Mouse (Mus musculus): Measurements from ENCODE around the gene Exph5. TPM values are rescaled to one million over a fixed set of nuclear protein-coding genes. Genes with fewer than 3 reads are reported as not detected.

The Exph5 gene
- polyA plus RNA-seq, 1 experiment, result 2.6 TPM

GRCm38 (mm10) chr9:53397685-53398387 is 96.4 kb downstream of the Exph5 start:
- H3K4me3 ChIP-seq (ENCODE audit: low read depth, low read length), result no peak overlapping the region
- TF ChIP-seq CTCF (IDR thresholded peaks at IDR 0.05; ENCODE audit: extremely low read depth, insufficient read length, insufficient replicate concordance, low read depth, low read length) (no peak), POLR2A (IDR thresholded peaks at IDR 0.05; ENCODE audit: low read depth, low read length) (no peak)
- H3K27me3 ChIP-seq (ENCODE audit: control insufficient read depth, insufficient read depth, low read length), result no peaks in the 10 kb centered on the region
- WGBS, result 69% methylated on average over 13 of the region's 13 CpGs
- peaks cover 5% of the 10 kb centered on the region; the same call in 1 of the 2 replicates for H3K4me1 ChIP-seq (ENCODE audit: control insufficient read depth, insufficient read depth, insufficient read length, low read length)
- H3K36me3 ChIP-seq (ENCODE audit: control insufficient read depth, insufficient read depth, low read length), result peaks cover 14% of the 10 kb centered on the region
- H3K27ac ChIP-seq (ENCODE audit: insufficient read depth, low read depth, low read length), result no peak overlapping the region

- Histone ChIP-seq H3K27me3 (ENCODE audit: control insufficient read depth, insufficient read depth, low read length) (no peaks in the 10 kb centered on the region), H3K4me3 (ENCODE audit: low read depth, low read length) (no peak overlapping the region), H3K36me3 (ENCODE audit: control insufficient read depth, insufficient read depth, low read length) (peaks cover 13% of the 10 kb centered on the region), H3K27ac (ENCODE audit: insufficient read depth, low read depth, low read length) (no peak overlapping the region), H3K4me1 (ENCODE audit: control insufficient read depth, insufficient read depth, insufficient read length, low read length) (peaks cover 5% of the 10 kb centered on the region; the same call in 1 of the 2 replicates)
- no peak for TF ChIP-seq POLR2A (IDR thresholded peaks at IDR 0.05; ENCODE audit: low read depth, low read length)
- peak; percentile 84; the same call in 1 of the 2 replicates for TF ChIP-seq CTCF (IDR thresholded peaks at IDR 0.05; ENCODE audit: extremely low read depth, insufficient read length, insufficient replicate concordance, low read depth, low read length)
- 12% methylated on average over 5 of the region's 5 CpGs for WGBS
Observed at GRCm38 (mm10) chr9:53398388-53398700, 96.9 kb downstream of the Exph5 start.

GRCm38 (mm10) chr9:53399537-53399936 is 98.1 kb downstream of the Exph5 start:
- TF ChIP-seq POLR2A (IDR thresholded peaks at IDR 0.05; ENCODE audit: low read depth, low read length), result no peak
- TF ChIP-seq CTCF (IDR thresholded peaks at IDR 0.05; ENCODE audit: extremely low read depth, insufficient read length, insufficient replicate concordance, low read depth, low read length), result no peak
- 97% methylated on average over 8 of the region's 8 CpGs for WGBS
- no peak overlapping the region for H3K4me3 ChIP-seq (ENCODE audit: low read depth, low read length)

GRCm38 (mm10) chr9:53400696-53401095 is 99.2 kb downstream of the Exph5 start:
- Histone ChIP-seq H3K27ac (ENCODE audit: insufficient read depth, low read depth, low read length) (no peak overlapping the region), H3K27me3 (ENCODE audit: control insufficient read depth, insufficient read depth, low read length) (no peaks in the 10 kb centered on the region), H3K4me3 (ENCODE audit: low read depth, low read length) (no peak overlapping the region), H3K36me3 (ENCODE audit: control insufficient read depth, insufficient read depth, low read length) (peaks cover 11% of the 10 kb centered on the region), H3K4me1 (ENCODE audit: control insufficient read depth, insufficient read depth, insufficient read length, low read length) (peaks cover 7% of the 10 kb centered on the region; the same call in 1 of the 2 replicates)
- 88% methylated on average over 4 of the region's 4 CpGs for WGBS
- TF ChIP-seq POLR2A (IDR thresholded peaks at IDR 0.05; ENCODE audit: low read depth, low read length) (no peak), CTCF (IDR thresholded peaks at IDR 0.05; ENCODE audit: extremely low read depth, insufficient read length, insufficient replicate concordance, low read depth, low read length) (no peak)

More at GRCm38 (mm10) chr9:53399537-53399936, 98.1 kb downstream of the Exph5 start:
- peaks cover 5% of the 10 kb centered on the region; the same call in 1 of the 2 replicates for H3K4me1 ChIP-seq (ENCODE audit: control insufficient read depth, insufficient read depth, insufficient read length, low read length)
- no peak overlapping the region for H3K27ac ChIP-seq (ENCODE audit: insufficient read depth, low read depth, low read length)
- H3K27me3 ChIP-seq (ENCODE audit: control insufficient read depth, insufficient read depth, low read length), result no peaks in the 10 kb centered on the region
- H3K36me3 ChIP-seq (ENCODE audit: control insufficient read depth, insufficient read depth, low read length), result peaks cover 11% of the 10 kb centered on the region

GRCm38 (mm10) chr9:53401146-53401545 is 99.7 kb downstream of the Exph5 start:
- 92% methylated on average over 8 of the region's 8 CpGs for WGBS
- peaks cover 9% of the 10 kb centered on the region for H3K36me3 ChIP-seq (ENCODE audit: control insufficient read depth, insufficient read depth, low read length)
- H3K4me1 ChIP-seq (ENCODE audit: control insufficient read depth, insufficient read depth, insufficient read length, low read length), result peaks cover 7% of the 10 kb centered on the region; the same call in 1 of the 2 replicates
- no peak overlapping the region for H3K4me3 ChIP-seq (ENCODE audit: low read depth, low read length)
- no peak for TF ChIP-seq CTCF (IDR thresholded peaks at IDR 0.05; ENCODE audit: extremely low read depth, insufficient read length, insufficient replicate concordance, low read depth, low read length)
- no peak for TF ChIP-seq POLR2A (IDR thresholded peaks at IDR 0.05; ENCODE audit: low read depth, low read length)
- no peaks in the 10 kb centered on the region for H3K27me3 ChIP-seq (ENCODE audit: control insufficient read depth, insufficient read depth, low read length)
- H3K27ac ChIP-seq (ENCODE audit: insufficient read depth, low read depth, low read length), result no peak overlapping the region

GRCm38 (mm10) chr9:53402291-53402711 is 100.8 kb downstream of the Exph5 start, which contains the start of gene 4930550C14Rik:
TSS of gene 4930550C14Rik (plus strand) at chr9:53402325.
- 6% methylated on average over 11 of the region's 11 CpGs for WGBS
- no peak for TF ChIP-seq POLR2A (IDR thresholded peaks at IDR 0.05; ENCODE audit: low read depth, low read length)
- TF ChIP-seq CTCF (IDR thresholded peaks at IDR 0.05; ENCODE audit: extremely low read depth, insufficient read length, insufficient replicate concordance, low read depth, low read length), result no peak
- Histone ChIP-seq H3K27ac (ENCODE audit: insufficient read depth, low read depth, low read length) (peak within 1 kb of the TSS; percentile 20), H3K36me3 (ENCODE audit: control insufficient read depth, insufficient read depth, low read length) (peaks cover 6% of the 10 kb centered on the region), H3K4me1 (ENCODE audit: control insufficient read depth, insufficient read depth, insufficient read length, low read length) (peaks cover 7% of the 10 kb centered on the region; the same call in 1 of the 2 replicates), H3K4me3 (ENCODE audit: low read depth, low read length) (peak within 1 kb of the TSS; percentile 36), H3K27me3 (ENCODE audit: control insufficient read depth, insufficient read depth, low read length) (no peaks in the 10 kb centered on the region)

GRCm38 (mm10) chr9:53402991-53403390 is 101.5 kb downstream of the Exph5 start:
- Histone ChIP-seq H3K4me3 (ENCODE audit: low read depth, low read length) (no peak overlapping the region), H3K36me3 (ENCODE audit: control insufficient read depth, insufficient read depth, low read length) (peaks cover 5% of the 10 kb centered on the region), H3K27ac (ENCODE audit: insufficient read depth, low read depth, low read length) (no peak overlapping the region), H3K4me1 (ENCODE audit: control insufficient read depth, insufficient read depth, insufficient read length, low read length) (peaks cover 7% of the 10 kb centered on the region; the same call in 1 of the 2 replicates), H3K27me3 (ENCODE audit: control insufficient read depth, insufficient read depth, low read length) (no peaks in the 10 kb centered on the region)
- 75% methylated on average over 8 of the region's 8 CpGs for WGBS
- TF ChIP-seq CTCF (IDR thresholded peaks at IDR 0.05; ENCODE audit: extremely low read depth, insufficient read length, insufficient replicate concordance, low read depth, low read length), result no peak
- TF ChIP-seq POLR2A (IDR thresholded peaks at IDR 0.05; ENCODE audit: low read depth, low read length), result no peak
